Mouse (Mus musculus) ovary, postnatal 10 days (tissue): Measurements from ENCODE around the gene Ltb.
"Not testable (repeated sequence)": the region's sequence is repeated elsewhere in the genome, so short reads cannot be mapped to it uniquely, and the experiment has no call there.

Experiments
- DNase-seq: peaks from one replicate; pipeline ENCODE4 v3.0.0; 2022; ENCODE audit warnings: low spot score

Ltb gene

DNA sequence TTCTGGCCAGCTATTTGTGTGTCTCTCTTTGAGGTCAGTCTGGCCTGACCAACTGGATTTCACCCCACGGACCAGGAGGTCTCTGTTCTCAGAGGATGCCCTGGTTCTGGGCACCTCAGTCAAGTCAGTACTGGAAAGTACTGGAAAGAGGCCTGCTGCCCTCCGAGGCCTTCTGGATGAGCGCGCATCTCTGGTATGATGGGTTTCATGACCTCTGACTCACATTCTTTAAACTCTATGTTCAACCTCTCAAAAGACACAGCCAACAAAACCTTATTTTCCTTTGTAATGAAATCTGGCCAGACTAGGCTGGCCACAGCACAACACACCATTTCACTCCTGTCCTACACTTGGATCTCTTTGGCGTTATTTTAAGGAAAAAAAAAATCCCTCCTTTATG lies 31.2 kb downstream of the Ltb start:
- no peak for DNase-seq

DNA sequence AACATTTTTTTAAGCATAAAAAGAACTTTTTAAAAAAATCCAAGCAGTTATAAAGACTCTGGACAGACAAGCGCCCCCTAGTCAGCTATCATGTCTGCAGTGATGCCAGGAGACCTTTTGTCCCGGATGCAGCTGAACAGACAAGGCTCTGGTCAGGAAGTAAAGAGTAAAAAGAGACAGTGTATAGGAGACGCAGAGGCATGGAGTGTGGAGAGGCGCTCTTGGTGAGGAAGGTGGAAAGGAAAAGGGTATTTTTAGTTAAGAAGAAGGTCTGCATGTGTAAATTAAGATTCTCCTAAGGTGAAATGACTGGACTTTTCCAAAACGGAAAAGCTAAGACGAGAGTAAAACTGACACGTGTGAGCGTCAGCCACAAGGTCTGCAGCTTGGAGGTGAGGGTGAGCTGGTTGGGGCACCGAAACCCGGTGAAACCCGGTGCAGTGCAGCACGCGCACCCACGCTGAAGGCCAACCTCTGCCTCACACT lies 32.4 kb downstream of the Ltb start:
- DNase-seq: no peak

GRCm38 (mm10) chr17:35231022-35231421 lies 36.8 kb downstream of the Ltb start:
- no peak for DNase-seq

- DNase-seq: peak; percentile 77
Observed at GRCm38 (mm10) chr17:35232043-35232442, 37.8 kb downstream of the Ltb start.

DNA sequence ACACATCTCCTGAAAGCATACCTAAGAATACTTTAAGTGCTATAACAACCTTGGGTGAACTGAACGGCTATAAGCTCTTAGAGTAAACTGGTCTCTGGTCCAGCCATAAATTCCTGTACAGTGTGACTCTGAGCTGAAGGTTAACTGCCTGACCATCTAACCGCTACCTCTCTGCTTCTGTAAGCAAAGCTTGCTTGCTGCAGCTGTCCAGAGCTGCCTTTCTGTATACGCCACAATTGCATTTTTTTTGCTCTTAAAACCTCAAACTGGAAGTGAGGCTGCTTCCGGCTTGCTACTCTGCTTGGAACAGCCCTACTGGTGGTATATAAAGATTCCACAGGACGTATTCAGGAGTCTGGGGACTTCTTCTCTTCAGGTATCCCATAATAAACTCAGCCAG lies 38.4 kb downstream of the Ltb start:
- DNase-seq: no peak

DNA sequence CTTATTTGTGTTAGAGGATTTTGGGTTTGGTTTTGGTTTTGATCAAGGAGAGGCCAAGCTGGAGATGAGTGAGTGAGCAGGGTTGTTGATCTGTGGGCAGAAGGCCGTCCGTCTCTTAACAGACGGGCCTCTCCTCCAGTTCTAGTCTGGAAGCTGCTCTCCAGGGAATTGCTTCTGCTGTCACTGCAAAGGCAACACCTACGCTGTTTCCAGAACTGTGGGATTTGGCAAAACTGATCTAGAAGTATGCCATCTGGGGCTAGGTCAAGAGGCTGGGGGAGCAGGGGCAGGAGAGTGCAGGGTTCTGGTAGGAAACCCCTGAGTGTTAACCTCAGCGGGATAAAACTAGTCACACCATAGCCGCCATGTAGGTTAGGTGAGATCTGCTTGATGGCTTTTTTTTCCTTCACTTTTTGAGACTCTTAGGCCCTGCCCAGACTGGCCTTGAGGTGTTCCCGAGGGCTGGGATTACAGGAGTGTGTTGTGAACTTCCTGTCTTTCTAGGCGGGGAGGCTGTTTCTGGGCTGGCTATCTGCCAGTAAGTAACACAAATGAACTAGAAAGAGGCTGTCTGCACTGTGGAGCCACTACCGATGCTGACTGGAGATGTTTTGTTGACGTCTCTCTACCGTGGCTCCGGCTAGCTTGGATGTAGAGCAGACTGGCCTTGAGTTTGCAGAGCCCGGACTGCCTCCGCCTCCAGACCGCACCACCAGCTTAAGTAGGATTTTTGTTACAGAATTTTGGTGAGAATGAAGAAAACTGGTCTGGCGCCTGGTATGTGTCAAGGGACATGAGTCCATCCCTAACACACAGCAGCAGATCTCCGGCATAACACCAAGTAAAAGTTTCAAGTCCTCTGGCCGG lies 39.1 kb downstream of the Ltb start, which contains the start of gene Atp6v1g2:
Atp6v1g2 (plus strand) TSS at position 547 of the 867 bp plus-strand sequence.
- no peak for DNase-seq

GRCm38 (mm10) chr17:35234090-35234489 lies 39.9 kb downstream of the Ltb start:
- not testable (repeated sequence) for DNase-seq

DNA sequence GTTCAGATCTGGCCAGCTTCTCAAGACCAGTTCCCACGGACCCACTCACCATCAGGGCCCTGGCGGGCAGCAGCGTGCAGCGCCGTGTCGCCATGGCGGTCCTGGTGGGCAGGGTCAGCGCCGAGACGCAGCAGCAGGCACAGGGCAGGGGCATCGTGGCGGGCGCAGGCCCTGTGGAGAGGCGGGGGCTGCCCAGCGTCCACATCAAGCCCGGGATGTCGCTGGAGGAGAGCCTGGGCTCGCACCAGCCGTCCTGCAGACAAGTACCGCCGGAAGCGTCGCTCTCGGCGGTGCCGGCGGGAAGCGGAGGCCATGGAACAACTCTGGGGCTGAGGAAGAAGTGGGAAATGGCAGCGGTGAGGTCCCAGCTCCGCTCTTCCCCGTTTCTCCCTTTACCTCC lies 40.7 kb downstream of the Ltb start:
- DNase-seq: peak; percentile 42

GRCm38 (mm10) chr17:35235614-35236389 lies 41.6 kb downstream of the Ltb start, which contains the start of gene Nfkbil1:
Gene Nfkbil1, minus strand, starts transcription at chr17:35235792.
- peak; percentile 61 for DNase-seq

DNA sequence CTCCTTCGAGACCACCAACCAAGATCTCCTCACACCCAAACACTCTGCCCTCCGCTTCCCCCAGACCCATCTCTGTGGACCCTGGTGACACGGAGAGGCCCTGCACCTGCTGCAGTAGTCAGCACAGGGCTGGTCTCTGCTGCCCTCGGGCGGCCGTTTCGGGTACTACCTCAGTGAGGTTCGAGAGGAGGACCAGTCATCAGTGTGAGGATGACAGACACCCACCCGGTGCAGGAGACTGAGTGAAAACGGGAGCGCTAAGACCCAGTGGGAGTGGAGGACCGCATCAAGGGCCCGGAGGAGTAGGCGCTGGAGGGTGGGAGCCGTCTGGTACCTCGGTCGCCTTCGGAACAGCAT lies 42.1 kb downstream of the Ltb start:
- peak; percentile 99 for DNase-seq

DNA sequence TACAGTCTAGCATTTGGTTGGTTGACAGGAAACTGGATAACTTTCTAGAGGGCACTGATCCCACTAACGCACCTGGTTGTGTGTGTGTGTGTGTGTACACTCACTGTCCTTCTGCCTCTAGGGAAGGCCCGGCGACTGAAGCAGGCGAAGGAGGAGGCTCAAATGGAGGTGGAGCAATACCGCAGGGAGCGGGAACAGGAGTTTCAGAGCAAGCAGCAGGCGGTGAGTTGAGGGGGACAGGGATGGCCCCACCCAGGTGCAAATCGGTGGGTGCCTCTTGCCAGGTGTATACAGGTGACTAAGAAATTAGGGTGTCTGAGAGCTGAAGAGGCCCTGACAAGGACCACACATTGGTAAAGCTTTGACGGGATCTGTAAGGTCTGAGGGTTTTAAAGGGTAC lies 42.8 kb downstream of the Ltb start:
- DNase-seq: no peak

DNA sequence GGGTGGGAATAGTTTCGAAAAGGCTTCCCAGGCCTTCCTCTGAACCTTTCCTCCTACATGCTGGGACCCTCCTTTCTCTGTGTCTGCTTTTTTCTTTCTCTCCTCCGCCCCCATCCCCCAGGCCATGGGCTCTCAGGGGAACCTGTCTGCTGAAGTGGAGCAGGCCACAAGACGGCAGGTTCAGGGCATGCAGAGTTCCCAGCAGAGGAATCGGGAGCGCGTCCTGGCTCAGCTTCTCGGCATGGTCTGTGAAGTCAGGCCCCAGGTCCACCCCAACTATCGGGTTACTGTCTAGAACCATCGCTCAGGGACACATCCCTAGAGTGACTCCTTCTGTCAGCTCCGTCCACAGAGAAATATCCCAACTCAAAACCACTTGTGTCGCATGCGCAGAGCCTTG lies 43.3 kb downstream of the Ltb start:
- DNase-seq: no peak

GRCm38 (mm10) chr17:35239700-35240099 lies 45.5 kb downstream of the Ltb start:
- DNase-seq: no peak

- no peak for DNase-seq
Observed at GRCm38 (mm10) chr17:35240384-35241304, 46.4 kb downstream of the Ltb start.

DNA sequence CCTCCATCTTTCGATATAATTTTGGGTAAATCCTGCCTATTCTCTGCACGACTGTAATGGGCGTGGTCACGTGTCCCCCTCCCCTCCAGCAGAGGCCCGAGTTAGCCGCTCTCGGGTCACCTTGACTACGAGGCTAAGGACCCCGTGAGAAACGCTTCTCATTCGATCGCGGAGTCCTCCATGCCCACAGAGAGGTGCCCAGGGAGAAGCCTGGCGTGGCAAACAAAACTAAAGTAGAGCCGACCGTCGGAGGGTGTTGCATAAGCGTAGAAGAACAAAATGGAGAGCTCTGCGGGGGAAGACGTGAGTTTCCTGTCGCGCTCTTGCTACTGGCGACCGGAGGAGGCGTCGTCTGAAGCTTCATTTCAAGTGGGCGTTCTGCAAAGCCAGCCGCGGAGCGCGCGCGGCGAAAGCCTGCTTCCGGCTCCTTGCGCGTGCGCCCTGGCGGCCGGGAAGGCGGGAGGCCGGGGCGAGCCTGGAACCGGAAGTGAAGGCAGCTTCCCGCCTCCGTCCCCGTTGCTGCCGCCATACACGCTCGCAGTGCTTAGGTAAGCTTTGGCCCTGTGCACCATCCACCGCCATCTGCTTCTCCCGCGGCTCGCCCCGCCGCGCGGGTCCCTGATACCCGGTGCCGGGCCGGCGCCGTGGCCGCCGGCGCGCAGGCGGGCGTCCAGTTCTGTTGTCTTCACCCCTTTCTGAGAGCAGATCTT lies 47.2 kb downstream of the Ltb start, which contains the start of gene Ddx39b:
Ddx39b (plus strand) TSS at position 442 of the 710 bp plus-strand sequence.
- peak; percentile 92 for DNase-seq

DNA sequence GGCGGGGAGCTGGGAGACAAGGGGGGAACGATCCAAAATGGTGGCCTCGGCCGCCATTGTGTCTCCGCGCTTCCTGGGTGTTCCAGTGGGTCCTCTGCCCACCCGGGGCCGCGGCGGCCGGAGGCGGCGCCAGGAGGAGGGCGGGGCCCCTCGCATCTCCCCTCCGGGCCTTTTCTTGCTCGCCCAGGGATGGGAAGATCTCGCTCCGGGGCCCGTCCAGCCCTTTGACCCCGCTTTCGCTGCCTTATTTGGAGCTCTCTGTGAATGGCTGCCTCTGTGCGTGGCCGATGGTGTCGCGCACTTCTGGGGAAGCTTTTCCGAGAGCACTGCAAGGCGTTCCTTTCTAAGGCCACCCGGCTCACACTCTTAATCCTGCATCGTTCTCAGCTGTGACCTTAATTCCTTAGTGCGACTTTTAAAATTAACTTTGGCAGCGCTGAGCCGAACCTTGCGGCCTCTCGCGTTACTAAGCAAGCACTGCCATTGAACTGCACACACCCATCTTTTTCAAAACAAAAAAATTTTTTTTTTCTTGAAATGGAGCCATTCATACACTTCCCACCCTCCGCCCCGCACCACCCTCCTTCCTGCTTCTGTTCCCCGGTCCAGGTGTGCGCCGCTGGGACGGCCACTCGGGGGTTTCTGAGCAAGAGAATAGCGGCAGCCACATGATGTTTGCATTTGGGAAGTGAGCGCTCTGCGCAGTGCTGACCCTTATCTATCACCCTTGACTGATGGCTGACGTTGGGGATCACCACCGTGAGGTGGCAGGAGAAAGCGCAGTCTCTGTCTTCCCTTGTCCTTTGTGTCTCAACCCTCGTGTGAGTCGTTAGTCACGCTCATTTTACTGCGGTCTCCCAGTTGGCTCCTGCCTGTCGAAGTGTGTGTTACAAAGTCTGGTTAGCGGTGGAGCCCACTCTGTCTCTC lies 48.0 kb downstream of the Ltb start:
- no peak for DNase-seq

GRCm38 (mm10) chr17:35243086-35243485 lies 48.8 kb downstream of the Ltb start:
- no peak for DNase-seq

DNA sequence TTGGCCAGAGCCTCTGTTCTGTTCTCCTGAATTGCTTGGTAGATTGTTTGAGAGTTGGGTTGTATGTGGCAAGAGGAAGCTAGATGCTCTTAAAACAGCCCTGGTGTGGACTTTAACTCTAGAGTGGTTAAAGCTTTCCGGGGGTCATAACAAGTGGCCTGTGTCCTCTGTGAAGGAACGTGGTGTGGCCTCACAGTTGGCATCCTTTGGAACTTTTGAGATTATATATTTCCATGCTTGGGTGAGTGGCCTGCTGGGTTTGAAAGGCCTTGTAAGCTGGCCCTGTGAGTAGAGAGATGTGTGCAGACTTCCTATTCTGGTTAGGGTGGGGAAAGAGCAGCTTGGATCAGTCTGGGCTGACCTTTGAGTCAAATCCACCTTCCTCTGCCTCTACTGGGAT lies 50.8 kb downstream of the Ltb start:
- DNase-seq: no peak
